Mouse (Mus musculus) bone marrow macrophage, adult 2 months (primary cell): ENCODE measurements around the gene Trim66. TPM values are rescaled to one million over a fixed set of nuclear protein-coding genes. Genes with fewer than 3 reads are reported as not detected.

Source experiments
- H3K27ac ChIP-seq: 2 replicates; pipeline ENCODE4 v1.5.1; 2012; ENCODE audit warnings: low read depth, low read length; ENCODE audit not compliant: insufficient read depth
- H3K4me1 ChIP-seq: 2 replicates; pipeline ENCODE4 v1.6.1; 2012; ENCODE audit warnings: low read length; ENCODE audit not compliant: control insufficient read depth, insufficient read depth
- H3K4me3 ChIP-seq: 2 replicates; pipeline ENCODE4 v1.5.1; 2012; ENCODE audit warnings: mild to moderate bottlenecking, low read length, moderate library complexity; ENCODE audit not compliant: insufficient read depth
- CTCF ChIP-seq: IDR thresholded peaks from 2 replicates; pipeline ENCODE4 v1.5.1; 2012; ENCODE audit warnings: low read depth, mild to moderate bottlenecking, low read length, moderate library complexity
- POLR2A ChIP-seq: IDR thresholded peaks from 2 replicates; pipeline ENCODE4 v1.6.1; 2012; ENCODE audit warnings: mild to moderate bottlenecking, low read depth, low read length, borderline replicate concordance
- polyA plus RNA-seq: library from polyadenylated mRNA; stranded (reverse); fragments of >200 nt; gene quantifications from 2 replicates; pipeline ENCODE4 v1.2.4, GENCODE M21; 2012; ENCODE audit not compliant: missing spikeins, insufficient read depth, insufficient read length

Gene Trim66
- polyA plus RNA-seq: not detected in 2 replicates

- no peak within 1 kb of the TSS for H3K4me3 ChIP-seq
- H3K4me1 ChIP-seq: no peaks in the 10 kb centered on the region
- no peak within 1 kb of the TSS for H3K27ac ChIP-seq
- TF ChIP-seq POLR2A (no peak), CTCF (no peak)
These were observed at the start of gene Trim66 for GRCm38 (mm10) chr7:109508034-109508433. TSS of gene Trim66 (minus strand) at chr7:109508134.

GRCm38 (mm10) chr7:109546726-109547125 lies 38.8 kb upstream of the Trim66 start:
- no peak for TF ChIP-seq POLR2A
- no peak for TF ChIP-seq CTCF
- no peak overlapping the region for H3K4me3 ChIP-seq
- peaks cover 31% of the 10 kb centered on the region for H3K4me1 ChIP-seq
- H3K27ac ChIP-seq: no peak overlapping the region

GRCm38 (mm10) chr7:109546186-109546585 lies 38.3 kb upstream of the Trim66 start:
- Histone ChIP-seq H3K27ac (no peak overlapping the region), H3K4me3 (no peak overlapping the region), H3K4me1 (peaks cover 36% of the 10 kb centered on the region)
- TF ChIP-seq CTCF: no peak
- TF ChIP-seq POLR2A: no peak

GRCm38 (mm10) chr7:109545255-109545993 lies 37.5 kb upstream of the Trim66 start:
- H3K4me1 ChIP-seq: peaks cover 36% of the 10 kb centered on the region
- no peak overlapping the region for H3K27ac ChIP-seq
- no peak overlapping the region for H3K4me3 ChIP-seq
- TF ChIP-seq CTCF: no peak
- TF ChIP-seq POLR2A: no peak

GRCm38 (mm10) chr7:109544792-109545191 lies 36.9 kb upstream of the Trim66 start:
- Histone ChIP-seq H3K4me3 (no peak overlapping the region), H3K27ac (no peak overlapping the region), H3K4me1 (peaks cover 36% of the 10 kb centered on the region)
- TF ChIP-seq POLR2A (no peak), CTCF (no peak)

- Histone ChIP-seq H3K27ac (peak overlapping the region; percentile 67), H3K4me1 (peaks cover 36% of the 10 kb centered on the region), H3K4me3 (no peak overlapping the region)
- TF ChIP-seq POLR2A (no peak), CTCF (no peak)
These were observed 34.4 kb upstream of the Trim66 start for GRCm38 (mm10) chr7:109542364-109542628.

GRCm38 (mm10) chr7:109541609-109542363 lies 33.9 kb upstream of the Trim66 start:
- H3K27ac ChIP-seq: peak overlapping the region; percentile 67
- H3K4me1 ChIP-seq: peaks cover 36% of the 10 kb centered on the region
- TF ChIP-seq CTCF (no peak), POLR2A (no peak)
- no peak overlapping the region for H3K4me3 ChIP-seq

GRCm38 (mm10) chr7:109540902-109541301 lies 33.0 kb upstream of the Trim66 start:
- H3K4me1 ChIP-seq: peaks cover 27% of the 10 kb centered on the region
- TF ChIP-seq CTCF (no peak), POLR2A (no peak)
- H3K27ac ChIP-seq: no peak overlapping the region
- no peak overlapping the region for H3K4me3 ChIP-seq

GRCm38 (mm10) chr7:109536451-109536946 lies 28.6 kb upstream of the Trim66 start:
- Histone ChIP-seq H3K4me1 (peaks cover 2% of the 10 kb centered on the region), H3K4me3 (no peak overlapping the region), H3K27ac (no peak overlapping the region)
- no peak for TF ChIP-seq POLR2A
- TF ChIP-seq CTCF: no peak

GRCm38 (mm10) chr7:109534921-109535320 lies 27.0 kb upstream of the Trim66 start:
- no peak overlapping the region for H3K27ac ChIP-seq
- TF ChIP-seq CTCF: no peak
- no peak overlapping the region for H3K4me3 ChIP-seq
- H3K4me1 ChIP-seq: no peaks in the 10 kb centered on the region
